Mouse (Mus musculus): ENCODE measurements at regions not wholly inside any gene's neighbourhood (a gene's known extent, or its start where the extent isn't known, plus 50 kb on each side); places are given as distances from the start of the nearest gene placed in this dataset.

DNA sequence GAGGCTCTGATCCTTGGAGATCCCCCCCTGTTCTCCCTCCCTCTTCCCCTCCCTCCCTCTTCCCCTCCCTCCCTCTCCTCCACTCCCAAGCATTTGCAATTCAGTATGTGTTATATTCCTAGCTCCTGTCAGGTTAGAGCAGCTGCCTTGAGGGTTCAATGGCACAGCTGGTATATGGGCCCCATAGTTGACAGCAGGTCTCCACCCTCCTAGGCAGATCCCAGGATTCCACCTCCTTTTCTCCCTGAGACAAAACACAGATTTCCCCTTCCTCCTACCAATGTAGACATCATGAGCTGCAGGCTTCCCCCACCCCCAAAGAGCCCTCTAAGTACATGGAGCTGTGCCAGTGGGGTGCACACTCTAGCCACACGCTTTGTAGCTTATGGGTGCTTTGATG, 137.8 kb downstream of the Unc5cl start:
- ATAC-seq (ENCODE audit: insufficient number of reproducible peaks, low FRiP score, low TSS enrichment), result no peak

DNA sequence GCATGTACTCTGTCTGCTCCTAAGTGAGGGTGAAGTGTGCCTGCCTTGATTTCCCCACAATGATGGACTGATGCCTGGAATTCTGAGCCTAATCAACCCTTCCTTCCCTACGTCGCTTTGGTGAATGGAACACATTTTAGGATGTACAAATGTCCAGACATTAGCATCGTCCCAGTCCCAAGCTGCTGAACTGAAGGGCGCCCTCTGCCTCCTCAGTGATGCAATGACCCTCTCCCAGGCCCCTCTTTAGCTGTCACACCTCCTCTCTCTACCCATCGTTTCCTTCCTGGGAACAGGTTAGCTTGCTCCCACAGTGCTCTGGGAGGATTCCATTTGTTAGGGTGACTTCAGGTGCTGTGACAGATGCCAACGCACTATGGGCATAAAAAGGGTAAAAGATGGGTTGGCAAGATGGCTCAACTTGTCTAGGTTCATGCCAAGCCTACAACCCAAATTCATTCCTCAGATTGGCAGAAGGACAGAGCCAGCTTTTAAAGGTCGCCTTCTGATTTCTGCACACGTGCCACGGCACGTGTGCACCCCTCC, 140.8 kb downstream of the Unc5cl start:
- peak; percentile 26; the same call in 1 of the 2 replicates for ATAC-seq (ENCODE audit: insufficient number of reproducible peaks, low FRiP score, low TSS enrichment)

DNA sequence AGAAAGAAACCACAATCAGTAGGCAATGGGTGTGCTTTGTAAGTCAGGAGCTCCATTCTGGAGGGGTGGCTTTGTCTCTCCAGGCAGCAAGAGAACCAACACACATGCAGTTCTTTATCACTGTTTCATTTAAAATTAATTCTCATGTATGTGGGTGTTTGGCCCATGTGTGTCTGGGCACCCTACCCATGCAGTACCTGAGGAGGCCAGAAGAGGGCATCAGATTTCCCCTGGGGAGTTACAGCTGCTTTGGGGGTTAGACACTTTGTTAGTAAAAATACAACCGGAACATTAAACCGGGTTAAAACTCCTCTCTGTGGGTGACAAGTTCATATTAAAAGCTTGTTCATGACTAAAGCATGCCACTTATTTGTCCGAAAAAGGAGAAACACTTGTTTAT, 141.7 kb downstream of the Unc5cl start:
- ATAC-seq (ENCODE audit: insufficient number of reproducible peaks, low FRiP score, low TSS enrichment), result no peak

DNA sequence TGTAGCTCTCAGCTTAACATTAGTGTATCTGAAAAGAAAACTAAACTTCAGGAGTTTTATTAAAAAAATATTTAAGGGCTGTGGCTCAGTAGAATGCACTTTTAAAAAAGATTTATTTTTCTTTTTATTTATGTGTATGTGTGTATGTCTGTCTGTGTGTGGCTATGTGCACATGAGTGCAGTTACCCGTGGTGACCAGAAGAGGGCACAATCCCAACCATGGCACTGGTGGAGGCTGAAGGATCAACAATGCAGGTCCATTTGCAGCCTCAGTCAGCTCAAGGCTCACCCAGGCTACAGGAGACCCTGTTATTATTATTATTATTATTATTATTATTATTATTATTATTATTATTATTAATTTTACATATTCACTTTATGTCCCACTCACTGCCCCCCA, 142.6 kb downstream of the Unc5cl start:
- ATAC-seq (ENCODE audit: insufficient number of reproducible peaks, low FRiP score, low TSS enrichment), result no peak

DNA sequence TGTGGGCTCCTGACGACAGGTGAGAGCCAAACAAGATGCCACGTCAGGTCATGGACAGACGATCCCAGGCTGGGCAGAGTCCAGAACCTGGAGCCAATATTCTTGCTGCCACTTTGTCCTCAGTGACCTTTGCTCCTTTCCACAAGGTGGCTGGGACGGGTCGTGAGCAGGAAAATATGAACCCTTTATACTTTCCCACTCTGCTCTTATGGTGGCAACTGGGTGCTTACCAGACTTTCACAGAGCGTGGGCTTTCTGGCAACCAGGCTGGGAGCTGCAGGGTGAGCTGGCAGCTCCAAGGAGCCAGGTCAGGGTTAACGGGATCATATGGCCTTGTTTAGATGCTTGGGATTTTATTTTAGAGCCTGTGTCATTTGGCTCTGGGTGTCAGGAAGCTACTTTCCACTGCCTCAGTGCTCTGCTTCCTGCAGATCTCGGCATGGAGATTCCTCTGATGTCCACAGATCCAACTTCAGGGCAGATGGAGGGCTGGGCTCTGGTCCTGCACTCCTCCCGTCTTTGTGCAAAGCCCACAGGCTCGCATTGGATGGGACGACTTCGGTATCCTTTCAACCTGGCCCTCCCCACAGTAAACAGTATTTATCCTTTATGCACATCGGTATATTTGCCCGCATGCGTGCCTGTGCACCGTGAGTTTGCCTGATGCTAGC, 143.9 kb downstream of the Unc5cl start:
- ATAC-seq (ENCODE audit: insufficient number of reproducible peaks, low FRiP score, low TSS enrichment), result peak; percentile 69

DNA sequence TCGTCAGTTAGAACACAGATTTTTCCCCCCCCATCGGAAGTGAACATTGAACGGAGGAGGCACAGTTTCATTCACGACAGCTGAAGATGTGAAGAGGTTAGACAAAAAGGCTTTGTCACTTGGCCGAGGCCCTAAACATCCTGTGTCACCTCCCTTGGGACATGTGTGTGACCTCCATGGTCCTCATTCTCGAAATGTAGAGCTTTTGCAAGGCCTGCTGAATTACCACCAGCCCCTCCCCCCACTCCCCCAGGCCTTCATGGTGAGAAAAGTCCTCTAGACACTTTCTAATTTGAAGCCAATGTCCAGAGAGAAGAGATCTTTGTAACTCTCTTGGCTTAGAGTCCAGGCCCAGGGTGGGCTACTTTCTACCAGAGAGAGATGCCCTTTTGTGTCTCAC, 145.5 kb downstream of the Unc5cl start:
- ATAC-seq (ENCODE audit: insufficient number of reproducible peaks, low FRiP score, low TSS enrichment), result no peak

DNA sequence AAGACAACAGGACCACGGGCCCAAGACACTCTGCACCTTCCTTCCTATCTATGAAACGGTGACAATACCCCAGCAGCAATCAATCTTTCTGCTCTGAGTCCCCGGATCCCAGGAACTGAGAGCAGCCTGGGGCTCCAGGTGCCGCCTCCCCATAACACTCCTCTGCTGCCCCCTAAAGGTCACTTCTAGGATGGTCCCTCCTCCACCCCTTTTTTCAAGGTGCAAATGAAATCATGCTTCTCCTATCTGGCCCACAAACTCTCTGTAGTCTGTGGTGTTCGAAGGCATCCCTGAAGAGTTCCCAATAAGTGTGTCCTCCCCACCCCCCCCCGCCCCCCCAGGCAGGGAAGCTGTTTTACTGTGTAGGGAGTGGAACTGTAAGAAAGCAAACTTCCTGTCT, 147.9 kb downstream of the Unc5cl start:
- ATAC-seq (ENCODE audit: insufficient number of reproducible peaks, low FRiP score, low TSS enrichment), result peak; percentile 33; the same call in 1 of the 2 replicates

DNA sequence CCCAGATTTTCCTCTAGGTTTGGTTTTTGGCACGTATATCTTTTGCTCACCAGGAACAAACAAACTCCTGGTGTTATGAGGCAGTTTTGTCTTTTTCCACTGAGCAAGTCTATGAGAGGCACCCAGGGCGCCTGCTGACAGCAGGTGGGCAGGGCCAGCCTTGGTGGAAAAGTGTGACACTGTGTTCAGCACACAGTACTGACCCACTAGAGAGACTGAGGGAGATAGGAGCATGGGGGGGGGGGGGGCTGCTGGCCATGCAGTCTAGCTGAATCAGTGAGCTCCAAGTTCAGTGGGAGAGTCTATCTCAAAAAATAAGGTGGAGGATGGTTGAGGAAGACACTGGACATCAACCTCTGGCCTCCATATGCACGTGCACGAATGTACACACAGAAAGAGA, 152.1 kb downstream of the Unc5cl start:
- no peak for ATAC-seq (ENCODE audit: insufficient number of reproducible peaks, low FRiP score, low TSS enrichment)

DNA sequence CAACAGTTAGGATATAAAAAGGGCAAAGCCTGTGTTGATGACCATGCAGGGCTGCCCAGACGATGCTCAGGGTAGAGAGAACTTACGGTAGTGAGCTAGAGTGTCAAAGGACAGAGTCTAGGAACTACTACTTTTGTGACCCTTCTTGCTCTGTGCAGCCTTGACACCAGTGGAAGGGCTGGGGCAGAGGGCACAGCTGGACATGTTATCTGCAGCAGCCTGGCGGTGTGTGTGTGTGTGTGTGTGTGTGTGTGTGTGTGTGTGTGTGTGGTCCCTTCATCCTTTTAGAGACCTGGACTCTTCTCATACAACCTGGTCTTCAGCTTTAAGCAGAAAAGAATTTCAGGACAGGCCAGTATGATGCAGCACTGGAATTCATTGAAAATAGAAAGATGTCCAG, 153.6 kb downstream of the Unc5cl start:
- ATAC-seq (ENCODE audit: insufficient number of reproducible peaks, low FRiP score, low TSS enrichment), result no peak

DNA sequence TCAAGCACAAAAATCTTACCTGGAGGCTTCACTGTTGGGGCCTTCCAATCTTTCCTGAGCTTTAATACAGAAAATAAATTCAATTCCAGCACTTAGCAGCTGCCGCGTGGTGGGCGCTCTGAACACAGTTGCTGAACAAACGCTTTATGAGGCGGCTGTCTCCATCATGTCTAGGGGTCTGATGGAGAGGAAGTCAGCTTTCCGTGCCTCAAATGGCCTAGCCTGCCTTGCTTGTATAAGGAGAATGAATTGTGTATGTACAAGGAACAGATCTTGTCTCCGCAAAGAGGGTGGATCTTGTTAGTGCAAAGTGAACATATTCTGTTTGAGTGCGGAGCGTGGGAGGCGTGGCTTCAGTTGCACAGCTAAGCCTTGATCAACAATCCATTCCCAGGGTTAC, 155.4 kb downstream of the Unc5cl start:
- no peak for ATAC-seq (ENCODE audit: insufficient number of reproducible peaks, low FRiP score, low TSS enrichment)

DNA sequence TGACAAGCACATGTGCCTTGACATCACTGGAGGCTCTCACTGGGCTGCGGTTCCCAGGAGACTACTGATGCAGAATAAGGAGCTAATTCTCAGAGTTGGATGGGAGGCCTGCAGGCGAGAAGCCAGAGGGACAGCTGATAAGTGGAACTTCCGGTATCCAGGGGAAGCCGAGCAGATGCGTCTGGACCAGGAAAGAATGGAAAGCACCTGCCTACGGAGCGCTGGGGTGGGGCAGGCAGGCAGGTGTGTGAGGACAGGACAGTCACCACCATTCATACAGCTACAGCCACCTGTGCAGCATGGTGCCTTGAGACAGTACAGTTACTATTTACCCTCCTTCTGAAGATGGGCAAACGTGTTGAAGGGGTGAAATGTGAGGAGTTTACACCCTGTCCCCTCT, 156.1 kb downstream of the Unc5cl start:
- no peak for ATAC-seq (ENCODE audit: insufficient number of reproducible peaks, low FRiP score, low TSS enrichment)

DNA sequence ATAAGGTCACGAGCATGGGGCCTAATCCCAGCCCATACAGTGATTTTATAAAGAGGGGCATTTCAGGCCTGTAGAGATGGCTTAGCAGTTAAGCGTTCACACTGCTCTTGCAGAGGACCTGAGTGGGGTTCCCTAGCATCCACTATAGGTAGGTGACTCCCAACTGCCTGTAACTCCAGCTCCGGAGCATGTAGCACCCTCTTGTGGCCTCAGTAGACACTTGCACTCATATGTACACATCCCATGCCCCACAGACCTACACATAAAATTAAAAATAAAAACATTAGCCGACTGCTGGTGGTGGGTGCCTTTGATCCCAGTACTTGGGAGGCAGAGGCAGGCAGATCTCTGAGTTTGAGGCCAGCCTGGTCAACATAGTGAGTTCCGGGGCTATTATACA, 158.8 kb downstream of the Unc5cl start:
- no peak for ATAC-seq (ENCODE audit: insufficient number of reproducible peaks, low FRiP score, low TSS enrichment)

DNA sequence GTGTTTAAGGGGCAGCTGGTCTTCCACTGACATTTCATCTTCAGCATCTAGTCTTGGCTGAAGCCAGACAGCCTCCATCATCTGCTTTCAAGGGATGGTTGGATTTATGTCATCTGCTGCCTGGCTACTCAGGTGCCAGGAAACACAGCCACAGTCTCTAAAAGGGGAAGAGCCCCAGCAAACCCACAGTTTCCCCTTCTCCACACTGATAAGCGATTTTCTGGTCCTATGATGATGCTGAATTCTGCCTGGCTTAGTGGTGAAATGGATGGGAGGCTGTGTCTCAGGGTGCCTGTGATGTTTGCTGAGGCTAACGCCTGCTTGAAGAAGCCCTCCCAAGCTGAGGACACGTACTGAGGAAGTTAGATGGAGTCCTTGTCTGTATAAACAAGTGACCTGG, 160.5 kb downstream of the Unc5cl start:
- ATAC-seq (ENCODE audit: insufficient number of reproducible peaks, low FRiP score, low TSS enrichment), result no peak

DNA sequence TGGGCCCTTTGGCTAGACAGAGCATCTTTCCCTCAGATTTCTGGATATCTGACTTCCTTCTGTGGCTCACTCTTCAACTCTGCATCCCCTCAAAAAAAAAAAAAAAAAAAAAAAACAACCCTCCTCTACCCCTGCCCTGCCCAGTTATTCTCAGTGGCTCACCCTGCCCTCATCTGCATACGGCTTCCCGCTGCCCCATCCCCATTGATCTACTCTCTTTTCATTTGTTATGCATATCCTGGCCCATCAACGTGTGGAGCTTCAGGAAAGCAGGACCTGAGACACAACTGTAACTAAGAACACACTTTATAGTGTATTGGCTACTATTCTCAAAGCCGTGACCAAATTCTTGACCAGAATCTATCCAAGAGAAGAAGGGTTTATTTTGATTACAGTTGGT, 161.5 kb downstream of the Unc5cl start:
- ATAC-seq (ENCODE audit: insufficient number of reproducible peaks, low FRiP score, low TSS enrichment), result no peak

DNA sequence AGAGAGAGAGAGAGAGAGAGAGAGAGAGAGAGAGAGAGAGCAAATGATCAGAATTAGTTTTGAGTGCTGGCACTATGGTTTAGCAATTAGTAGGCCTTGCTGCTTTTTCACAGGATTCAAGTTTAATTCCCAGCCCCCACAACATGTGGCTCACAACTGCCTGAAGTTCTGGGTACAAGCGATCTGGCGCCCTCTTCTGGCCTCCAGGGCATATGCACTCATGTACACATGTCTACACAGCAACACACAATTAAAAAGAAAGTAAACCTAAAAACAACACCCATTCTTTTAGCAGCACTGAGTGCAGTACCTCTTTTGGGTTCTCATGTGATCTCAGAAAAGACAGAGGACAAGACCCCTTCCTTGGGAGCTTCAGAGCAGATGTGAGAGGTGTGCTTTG, 166.2 kb downstream of the Unc5cl start:
- no peak for ATAC-seq (ENCODE audit: insufficient number of reproducible peaks, low FRiP score, low TSS enrichment)

DNA sequence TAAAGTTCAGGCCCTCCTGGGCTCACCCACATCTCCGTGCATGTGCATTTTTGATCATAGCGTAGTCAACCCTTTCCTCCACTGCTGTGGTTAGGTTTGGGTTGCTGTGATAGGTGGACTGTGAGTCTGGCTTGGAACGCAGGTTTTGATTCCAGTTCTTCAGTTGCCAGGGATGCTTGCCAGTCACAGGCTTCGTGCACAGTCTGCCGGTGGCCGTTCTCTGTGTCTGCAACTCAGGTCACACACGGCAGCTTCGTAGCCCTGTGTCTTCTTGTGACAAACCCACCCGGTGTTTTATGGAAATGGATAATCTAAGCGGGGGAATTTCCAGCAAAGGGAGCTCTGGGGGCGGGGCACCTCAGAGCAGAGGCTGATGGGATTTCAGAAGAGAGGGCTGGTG, 167.0 kb downstream of the Unc5cl start:
- no peak for ATAC-seq (ENCODE audit: insufficient number of reproducible peaks, low FRiP score, low TSS enrichment)

DNA sequence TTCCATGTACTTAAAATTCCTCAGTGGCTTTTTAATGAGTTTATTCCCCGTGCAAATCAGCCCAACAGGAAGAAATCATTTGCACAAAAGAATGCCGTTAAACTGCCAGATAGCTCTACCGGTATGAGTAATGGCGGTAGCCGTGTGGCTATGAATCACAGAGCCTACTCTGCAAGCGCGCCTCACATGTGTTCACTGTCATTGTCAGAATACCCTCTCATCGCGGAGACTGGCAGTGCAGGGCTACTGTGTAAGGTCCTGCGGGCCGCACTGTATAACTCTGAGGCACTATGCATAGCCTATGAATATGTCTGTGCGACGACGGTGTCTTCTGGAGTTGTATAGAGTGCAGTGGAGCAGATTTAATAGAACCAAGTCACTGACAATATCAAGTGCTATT, 170.2 kb downstream of the Unc5cl start:
- no peak for ATAC-seq (ENCODE audit: insufficient number of reproducible peaks, low FRiP score, low TSS enrichment)

DNA sequence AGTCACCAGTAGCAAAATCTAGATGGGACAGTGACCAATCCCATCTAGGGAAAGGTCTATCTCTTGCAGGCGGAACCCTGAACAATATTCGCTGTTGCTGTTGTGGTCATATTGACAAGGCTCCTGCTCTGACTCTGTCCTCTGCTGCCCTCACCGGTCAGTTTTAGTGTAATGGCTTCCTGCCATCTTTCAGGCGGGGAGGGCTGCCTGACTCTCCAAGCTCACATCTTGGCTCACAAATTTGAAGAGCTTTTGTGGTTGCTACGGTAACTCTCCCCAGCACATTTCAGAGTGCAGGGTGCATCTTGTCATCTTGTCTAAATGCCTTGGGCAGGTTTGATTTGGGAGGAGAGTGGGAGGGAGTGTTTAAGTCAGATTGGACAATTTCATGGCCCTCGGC, 171.3 kb downstream of the Unc5cl start:
- no peak for ATAC-seq (ENCODE audit: insufficient number of reproducible peaks, low FRiP score, low TSS enrichment)

DNA sequence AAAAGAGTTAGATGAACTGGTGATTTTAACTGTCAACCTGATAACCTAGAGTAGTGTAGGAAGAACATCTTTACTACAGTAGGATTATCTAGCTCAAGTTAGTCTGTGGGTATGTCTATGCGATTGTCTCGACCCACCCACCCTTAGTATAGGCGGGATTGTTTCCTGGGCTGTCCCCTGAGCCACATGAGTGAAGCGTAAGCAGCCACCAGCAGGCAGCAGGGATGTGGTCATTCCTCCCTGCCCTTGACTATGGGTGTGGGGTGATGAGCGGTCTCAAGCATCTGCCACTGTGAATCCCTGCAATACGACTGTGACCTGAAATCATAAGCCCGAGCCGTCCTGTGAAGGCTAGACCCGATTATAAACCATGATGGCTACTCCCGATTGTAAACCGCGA, 184.9 kb downstream of the Unc5cl start:
- ATAC-seq (ENCODE audit: insufficient number of reproducible peaks, low FRiP score, low TSS enrichment), result no peak

DNA sequence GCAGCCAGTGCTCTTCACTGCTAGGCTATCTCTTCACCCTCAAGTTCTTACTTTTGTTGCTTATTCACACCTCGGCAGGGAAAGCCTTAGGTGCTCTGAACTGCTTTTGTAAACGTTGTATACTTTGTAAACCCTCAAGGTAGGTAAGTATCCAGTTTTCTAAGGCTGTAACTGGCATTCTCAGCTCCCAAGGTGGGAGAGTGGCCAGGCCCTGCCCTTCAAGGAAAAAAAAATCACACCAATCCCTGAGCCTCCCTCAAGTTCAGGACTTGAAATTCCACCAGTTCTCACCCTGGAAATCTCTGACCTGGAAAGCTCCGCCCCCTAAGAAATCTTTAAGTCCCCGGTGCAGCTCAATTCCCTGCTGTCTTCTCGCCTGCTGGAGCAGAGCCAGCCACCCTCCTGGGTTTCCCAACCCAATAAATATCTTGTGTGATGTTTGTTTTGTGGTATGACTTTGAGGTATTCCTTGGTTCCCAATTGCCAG, 188.9 kb downstream of the Unc5cl start:
- ATAC-seq (ENCODE audit: insufficient number of reproducible peaks, low FRiP score, low TSS enrichment), result no peak

DNA sequence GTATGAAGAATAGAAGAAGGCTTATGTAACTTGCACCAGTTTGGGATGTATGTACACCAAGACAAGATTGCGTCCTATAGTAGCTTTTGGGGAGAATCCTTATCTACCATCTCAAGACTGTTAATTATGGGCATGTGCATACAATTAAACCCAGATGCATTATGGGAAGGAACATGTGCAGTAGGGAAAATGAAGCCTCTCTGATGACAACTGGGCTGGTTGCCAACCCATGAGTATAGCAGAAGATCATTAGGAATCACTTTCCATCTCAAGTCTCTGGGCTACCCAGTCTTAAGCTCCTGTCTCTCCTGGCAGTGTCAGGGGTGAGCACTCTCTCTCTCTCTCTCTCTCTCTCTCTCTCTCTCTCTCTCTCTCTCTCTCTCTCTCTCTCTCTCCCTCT, 190.4 kb downstream of the Unc5cl start:
- no peak for ATAC-seq (ENCODE audit: insufficient number of reproducible peaks, low FRiP score, low TSS enrichment)

DNA sequence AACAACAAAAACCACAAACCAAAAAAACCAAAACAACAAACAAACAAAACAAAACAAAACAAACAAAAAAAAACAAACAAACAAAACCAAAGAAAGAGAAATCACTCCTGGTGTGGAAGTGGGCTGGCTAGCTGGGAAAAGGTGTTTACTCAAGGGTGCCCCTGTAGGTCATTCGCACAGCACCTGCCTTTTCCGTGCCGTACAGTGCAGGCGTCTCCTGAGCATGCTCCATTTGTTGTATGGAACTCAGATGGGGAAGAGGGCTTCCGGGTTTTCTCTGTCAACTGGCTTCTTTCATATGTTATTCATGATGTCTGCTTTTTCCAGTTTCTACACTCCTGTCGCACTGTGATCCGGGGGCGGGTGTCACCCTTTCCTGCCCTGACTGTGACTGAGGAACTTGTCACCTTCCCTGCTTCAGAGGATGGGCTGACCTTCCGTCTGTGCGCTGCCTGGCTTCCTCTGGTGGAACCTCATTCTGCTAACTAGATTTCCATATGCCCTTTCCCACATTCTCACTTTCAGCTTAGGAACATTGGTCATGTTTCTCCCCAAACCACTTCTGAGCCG, 192.0 kb downstream of the Unc5cl start:
- no peak for ATAC-seq (ENCODE audit: insufficient number of reproducible peaks, low FRiP score, low TSS enrichment)

All from cerebellum, adult (tissue).